Mouse (Mus musculus) small intestine, adult 2 months (tissue): Measurements from ENCODE around the gene Nrf1.

Source experiments
- CTCF ChIP-seq: fragments of 200-500 bp; IDR thresholded peaks from 2 replicates; pipeline ENCODE4 v1.5.1; 2012; ENCODE audit warnings: low read depth, mild to moderate bottlenecking, control low read depth, inconsistent platforms, low read length, moderate library complexity, mixed read lengths; ENCODE audit not compliant: insufficient replicate concordance, insufficient read length; ENCODE audit errors: extremely low read depth
- POLR2A ChIP-seq: fragments of 200-500 bp; IDR thresholded peaks from 2 replicates; pipeline ENCODE4 v1.6.1; 2012; ENCODE audit warnings: low read depth, mild to moderate bottlenecking, control low read depth, inconsistent platforms, low read length, moderate library complexity

- TF ChIP-seq POLR2A (no peak), CTCF (no peak)
Measured at GRCm38 (mm10) chr6:30123391-30123790, 75.6 kb downstream of the Nrf1 start.
